Mouse (Mus musculus): ENCODE results near the gene 1700088E04Rik. TPM values are rescaled to one million over a fixed set of nuclear protein-coding genes. Genes with fewer than 3 reads are reported as not detected.
A peak's percentile ranks its signal among the peaks of the same experiment; 100 is the strongest.

Gene 1700088E04Rik
- polyA plus RNA-seq, 1 experiment from 2014 or later, result 4.5 TPM

DNA sequence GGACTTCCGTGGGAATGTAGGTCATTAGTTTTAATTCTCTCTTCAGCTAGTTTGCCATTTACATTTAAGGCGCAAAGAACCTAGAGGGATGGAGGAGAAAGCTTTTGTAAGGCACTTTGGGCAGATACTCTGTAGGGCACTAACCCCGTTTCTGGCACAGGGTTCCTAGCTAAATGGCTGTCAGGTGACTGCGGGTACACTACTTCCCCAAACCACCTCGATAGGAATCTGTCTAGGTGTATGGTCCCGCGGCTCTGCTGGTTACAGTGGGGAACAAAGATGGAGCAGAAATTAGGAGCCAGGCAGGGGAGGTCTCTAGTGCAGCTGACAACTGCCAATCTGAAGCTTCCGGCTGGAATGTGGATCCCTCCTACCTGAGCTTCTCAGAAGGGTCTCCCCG lies 31.0 kb downstream of the 1700088E04Rik start:
- Histone ChIP-seq H3K27ac (0 out of 2 replicates have a peak overlapping the region, but pooled peaks have one; percentile 29), H3K36me3 (0 out of 2 replicates have a peak, but pooled peaks cover 6% of the 10 kb centered on the region), H3K9ac (peak overlapping the region; percentile 87; the same call in 1 of the 2 replicates), H3K4me3 (replicated peaks) (peak overlapping the region; percentile 94), H3K9me3 (no peaks in the 10 kb centered on the region), H3K4me2 (replicated peaks) (peak overlapping the region; percentile 94), H3K4me1 (replicated peaks) (peaks cover 32% of the 10 kb centered on the region), H3K27me3 (replicated peaks) (no peaks in the 10 kb centered on the region)
- ATAC-seq, result no peak
- WGBS, result 24% methylated on average over 9 of the region's 9 CpGs

DNA sequence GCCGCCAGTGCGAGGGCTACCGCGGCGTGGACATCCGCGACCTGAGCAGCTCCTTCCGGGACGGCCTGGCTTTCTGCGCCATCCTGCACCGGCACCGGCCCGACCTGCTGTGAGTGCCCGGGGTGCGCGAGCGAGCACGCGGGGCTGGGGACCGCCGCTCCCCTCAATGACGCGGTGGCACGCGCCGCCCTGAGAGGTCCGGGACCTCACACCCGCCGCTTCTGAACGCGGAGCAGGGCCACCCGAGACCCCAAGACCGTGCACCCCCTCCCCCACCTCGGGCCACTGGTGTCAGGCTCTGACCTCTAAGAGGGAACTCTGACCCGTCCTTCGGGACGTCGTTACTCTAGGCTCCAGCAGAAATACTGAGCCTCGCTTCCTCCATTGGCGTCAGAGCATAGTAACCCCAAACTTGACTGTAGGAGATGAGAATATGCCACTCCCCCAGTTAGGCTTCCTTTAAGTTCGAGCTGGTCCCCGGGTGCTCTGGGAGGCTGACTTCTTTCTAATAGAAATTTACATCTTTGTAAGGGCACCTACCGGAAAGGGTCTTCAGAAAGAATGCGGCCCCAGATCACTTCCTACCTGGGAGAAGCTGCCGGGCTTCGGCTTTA lies 31.6 kb downstream of the 1700088E04Rik start:
- WGBS, result under 1% methylated on average over 46 of the region's 46 CpGs
- H3K27ac ChIP-seq, result peak overlapping the region; percentile 84
- peak; percentile 69 for ATAC-seq

DNA sequence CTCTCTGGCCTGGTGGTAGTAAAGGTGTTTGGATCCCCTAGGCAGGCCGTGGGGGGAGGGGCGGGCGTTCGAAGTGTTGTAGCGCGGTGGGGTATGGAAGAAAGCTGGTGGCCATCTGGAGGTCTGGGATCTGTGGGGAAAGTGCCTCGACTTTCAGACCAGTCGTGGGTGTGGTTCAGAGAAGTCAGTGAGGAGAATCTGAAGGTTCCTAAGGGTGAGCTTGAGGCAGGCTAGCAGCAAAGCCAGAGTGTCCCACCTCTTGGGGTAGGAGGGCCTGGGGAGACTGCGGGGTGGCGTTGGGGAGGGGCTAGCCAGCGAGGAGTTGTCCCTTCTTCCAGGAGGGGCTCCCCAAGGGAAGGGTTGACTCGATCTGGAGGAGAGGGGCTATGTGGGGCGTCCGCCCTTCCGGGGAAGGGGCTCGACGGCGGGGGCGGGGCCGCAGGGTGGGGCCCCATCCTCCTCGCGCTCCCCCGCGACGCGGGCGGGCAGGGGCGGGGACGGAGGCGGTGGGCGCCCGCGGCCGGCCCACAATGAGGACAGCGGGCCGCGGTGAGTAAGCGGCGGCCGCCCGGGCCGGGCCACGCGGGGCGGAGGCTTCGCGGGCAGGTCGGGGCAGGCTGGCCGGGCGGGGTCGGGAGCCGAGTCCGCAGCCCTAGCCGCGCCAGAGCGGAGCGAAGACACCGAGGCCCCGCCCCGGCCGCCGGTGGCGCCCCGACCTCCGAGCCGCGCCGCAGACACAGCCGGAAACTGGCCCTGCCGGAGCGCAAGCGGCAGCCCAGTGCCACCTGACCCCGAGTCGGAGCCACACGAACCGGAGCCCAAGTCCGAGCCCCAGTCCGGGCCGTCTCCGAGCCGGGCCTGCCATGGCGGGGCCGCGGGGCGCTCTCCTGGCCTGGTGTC lies 32.4 kb downstream of the 1700088E04Rik start, which contains the start of gene Micall1:
TSS of gene Micall1 (plus strand) at position 478 of the 900 bp plus-strand sequence.
- Histone ChIP-seq H3K36me3 (0 out of 2 replicates have a peak, but pooled peaks cover 3% of the 10 kb centered on the region), H3K9ac (peak within 1 kb of the TSS; percentile 87), H3K27me3 (replicated peaks) (no peaks in the 10 kb centered on the region), H3K4me2 (replicated peaks) (peak within 1 kb of the TSS; percentile 94), H3K4me1 (replicated peaks) (peaks cover 32% of the 10 kb centered on the region), H3K9me3 (no peaks in the 10 kb centered on the region), H3K4me3 (replicated peaks) (peak within 1 kb of the TSS; percentile 94), H3K27ac (peak within 1 kb of the TSS; percentile 84)
- peak; percentile 89 for ATAC-seq
- 2% methylated on average over 52 of the region's 85 CpGs for WGBS

More for the DNA sequence above, 31.6 kb downstream of the 1700088E04Rik start:
- Histone ChIP-seq H3K9ac (peak overlapping the region; percentile 87), H3K36me3 (0 out of 2 replicates have a peak, but pooled peaks cover 6% of the 10 kb centered on the region), H3K4me2 (replicated peaks) (peak overlapping the region; percentile 94), H3K4me3 (replicated peaks) (peak overlapping the region; percentile 94), H3K9me3 (no peaks in the 10 kb centered on the region), H3K27me3 (replicated peaks) (no peaks in the 10 kb centered on the region), H3K4me1 (replicated peaks) (peaks cover 32% of the 10 kb centered on the region)

DNA sequence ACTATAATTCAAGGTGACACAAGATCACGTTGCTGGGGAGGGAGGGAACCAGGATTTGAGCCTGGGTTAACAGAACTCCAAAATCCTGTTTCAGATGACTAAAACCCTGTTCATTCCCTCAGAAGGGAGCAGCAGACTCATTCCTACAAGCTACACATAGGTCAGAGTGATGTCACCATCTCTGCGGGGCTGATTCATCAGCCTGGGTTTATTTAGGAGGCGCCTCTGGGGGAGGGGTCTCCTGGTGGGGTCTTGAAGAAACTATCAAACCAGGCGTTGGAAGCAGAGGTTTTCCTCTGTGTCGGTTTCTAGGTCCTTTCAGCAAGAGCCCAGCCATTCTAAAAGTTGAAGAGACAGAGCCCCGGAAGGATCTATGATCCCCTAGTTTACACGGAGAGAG lies 33.1 kb downstream of the 1700088E04Rik start:
- Histone ChIP-seq H3K27ac (peak overlapping the region; percentile 84), H3K4me3 (replicated peaks) (peak overlapping the region; percentile 94; the same call in 1 of the 2 replicates), H3K4me2 (replicated peaks) (peak overlapping the region; percentile 94), H3K27me3 (replicated peaks) (no peaks in the 10 kb centered on the region), H3K36me3 (0 out of 2 replicates have a peak, but pooled peaks cover 3% of the 10 kb centered on the region), H3K4me1 (replicated peaks) (peaks cover 32% of the 10 kb centered on the region), H3K9me3 (no peaks in the 10 kb centered on the region), H3K9ac (0 out of 2 replicates have a peak overlapping the region, but pooled peaks have one; percentile 87)
- WGBS, result 15% methylated on average over 7 of the region's 7 CpGs
- ATAC-seq, result no peak

DNA sequence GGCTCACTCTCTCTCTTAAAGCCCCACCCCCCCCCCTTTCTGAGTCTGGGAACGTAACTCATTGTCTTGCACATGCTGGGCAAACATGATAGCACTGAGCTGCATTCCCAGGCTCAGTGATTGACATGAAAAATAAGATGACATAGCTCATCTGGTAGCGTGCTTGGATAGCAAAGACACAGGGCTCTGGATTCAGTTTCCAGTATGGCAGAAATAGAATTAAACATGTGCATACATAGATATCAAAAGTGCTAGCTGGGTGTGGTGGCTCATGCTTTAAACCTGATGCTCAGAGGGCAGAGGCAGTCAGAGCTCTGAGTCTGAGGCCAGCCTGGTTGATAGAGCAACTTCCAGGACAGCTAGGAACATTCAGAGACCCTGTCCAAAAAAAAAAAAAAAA lies 35.2 kb downstream of the 1700088E04Rik start:
- Histone ChIP-seq H3K4me2 (replicated peaks) (no peak overlapping the region), H3K4me3 (replicated peaks) (no peak overlapping the region), H3K36me3 (no peaks in the 10 kb centered on the region), H3K27me3 (replicated peaks) (no peaks in the 10 kb centered on the region), H3K9me3 (no peaks in the 10 kb centered on the region), H3K9ac (no peak overlapping the region), H3K4me1 (replicated peaks) (peaks cover 23% of the 10 kb centered on the region; the same call in 1 of the 2 replicates), H3K27ac (no peak overlapping the region)
- WGBS, result 58% methylated on average over 2 of the region's 2 CpGs
- no peak for ATAC-seq

DNA sequence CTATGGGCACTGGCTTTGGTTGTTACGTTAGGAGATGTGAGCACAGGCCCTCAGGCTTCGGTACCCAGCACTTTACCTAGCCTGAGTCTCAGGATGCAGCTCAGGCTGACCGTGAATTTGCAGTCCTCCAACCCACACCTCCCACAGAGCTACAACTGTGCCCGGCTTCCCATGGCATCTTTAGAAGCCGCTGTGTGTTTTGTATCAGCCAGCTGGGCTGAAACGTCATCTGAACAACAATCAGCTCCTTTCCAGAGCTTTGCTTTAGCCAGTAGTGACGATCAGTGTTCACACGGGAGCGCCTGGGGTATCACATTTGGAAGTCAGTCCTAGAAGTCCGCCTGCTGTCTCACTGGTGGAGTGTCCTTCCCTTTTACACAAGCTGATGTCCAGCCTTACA lies 37.8 kb downstream of the 1700088E04Rik start:
- Histone ChIP-seq H3K9me3 (no peaks in the 10 kb centered on the region), H3K4me3 (replicated peaks) (no peak overlapping the region), H3K36me3 (no peaks in the 10 kb centered on the region), H3K4me2 (replicated peaks) (no peak overlapping the region), H3K27ac (no peak overlapping the region), H3K27me3 (replicated peaks) (no peaks in the 10 kb centered on the region), H3K9ac (no peak overlapping the region), H3K4me1 (replicated peaks) (peaks cover 8% of the 10 kb centered on the region)
- ATAC-seq, result no peak
- WGBS, result 74% methylated on average over 10 of the region's 10 CpGs

DNA sequence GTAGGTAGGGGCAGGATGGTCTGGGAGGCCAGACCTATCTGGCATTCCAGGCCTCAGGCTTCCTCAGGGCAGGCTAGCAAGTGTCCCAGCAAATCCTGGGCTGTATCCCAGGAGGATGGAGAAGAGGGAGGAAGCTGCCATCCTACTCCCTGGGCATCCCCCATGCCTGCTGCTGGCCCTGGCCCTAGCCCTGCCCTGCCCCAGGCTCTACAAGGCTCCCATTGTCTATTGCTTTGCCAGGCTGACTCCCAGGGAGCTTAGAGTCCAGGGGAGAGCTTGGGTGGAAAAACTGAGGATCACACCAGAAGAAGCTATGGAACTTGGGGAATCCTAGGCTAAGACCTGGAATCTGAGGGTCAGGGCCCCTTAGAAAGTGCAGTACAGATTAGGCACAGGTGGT lies 39.5 kb downstream of the 1700088E04Rik start:
- H3K4me3 ChIP-seq (replicated peaks), result no peak overlapping the region
- no peak overlapping the region for H3K4me2 ChIP-seq (replicated peaks)
- H3K9ac ChIP-seq, result no peak overlapping the region
- no peaks in the 10 kb centered on the region for H3K27me3 ChIP-seq (replicated peaks)
- H3K27ac ChIP-seq, result no peak overlapping the region
- no peaks in the 10 kb centered on the region for H3K9me3 ChIP-seq
- H3K36me3 ChIP-seq, result no peaks in the 10 kb centered on the region
- ATAC-seq, result no peak
- H3K4me1 ChIP-seq (replicated peaks), result peaks cover 16% of the 10 kb centered on the region

DNA sequence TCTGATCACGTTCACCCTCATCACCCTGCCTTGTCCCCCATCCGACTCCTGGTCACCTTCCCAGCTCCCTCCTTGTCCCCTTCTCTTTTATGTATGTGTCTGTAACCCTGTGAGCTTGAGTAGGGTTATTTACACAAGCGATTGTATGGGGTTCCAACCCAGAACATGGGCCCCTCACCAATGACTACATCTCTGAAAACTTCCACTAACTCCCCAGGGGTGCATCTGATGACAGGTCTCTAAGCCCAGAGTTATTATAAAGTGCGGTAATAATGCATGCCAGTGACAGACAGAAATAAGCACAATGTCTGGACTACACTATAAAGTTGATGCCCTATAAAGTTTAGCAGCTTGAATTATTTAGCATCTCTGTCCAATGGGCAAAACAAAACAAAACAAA lies 40.7 kb downstream of the 1700088E04Rik start:
- Histone ChIP-seq H3K4me2 (replicated peaks) (no peak overlapping the region), H3K4me3 (replicated peaks) (no peak overlapping the region), H3K27ac (no peak overlapping the region), H3K4me1 (replicated peaks) (peaks cover 20% of the 10 kb centered on the region), H3K27me3 (replicated peaks) (no peaks in the 10 kb centered on the region), H3K9me3 (no peaks in the 10 kb centered on the region), H3K36me3 (no peaks in the 10 kb centered on the region; the same call in 1 of the 2 replicates), H3K9ac (no peak overlapping the region)
- 82% methylated on average over 4 of the region's 4 CpGs for WGBS
- ATAC-seq, result no peak

DNA sequence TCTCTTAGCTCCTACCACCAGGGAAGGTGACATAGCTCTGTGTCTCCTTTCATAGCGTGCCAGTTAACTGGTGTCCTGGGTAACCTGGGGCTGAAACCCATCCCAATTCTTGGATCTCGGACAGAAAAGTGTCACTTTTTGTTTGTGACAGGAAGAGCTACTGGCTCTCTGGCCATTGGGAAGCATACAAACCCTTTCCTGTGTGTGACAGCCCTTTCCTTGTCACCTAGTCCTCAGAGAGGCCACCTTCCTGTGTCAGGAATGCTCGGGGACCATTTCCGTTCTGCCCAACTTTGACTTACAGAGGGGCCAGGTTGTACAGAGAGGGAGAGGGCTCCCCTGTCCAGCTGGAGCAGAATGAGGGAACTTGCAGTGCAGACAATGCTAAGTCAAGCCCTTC lies 41.6 kb downstream of the 1700088E04Rik start:
- Histone ChIP-seq H3K36me3 (peaks cover 2% of the 10 kb centered on the region), H3K27ac (no peak overlapping the region), H3K4me1 (replicated peaks) (peaks cover 20% of the 10 kb centered on the region), H3K4me3 (replicated peaks) (no peak overlapping the region), H3K9ac (no peak overlapping the region), H3K4me2 (replicated peaks) (no peak overlapping the region), H3K27me3 (replicated peaks) (no peaks in the 10 kb centered on the region), H3K9me3 (no peaks in the 10 kb centered on the region)
- 81% methylated on average over 4 of the region's 4 CpGs for WGBS
- no peak for ATAC-seq

DNA sequence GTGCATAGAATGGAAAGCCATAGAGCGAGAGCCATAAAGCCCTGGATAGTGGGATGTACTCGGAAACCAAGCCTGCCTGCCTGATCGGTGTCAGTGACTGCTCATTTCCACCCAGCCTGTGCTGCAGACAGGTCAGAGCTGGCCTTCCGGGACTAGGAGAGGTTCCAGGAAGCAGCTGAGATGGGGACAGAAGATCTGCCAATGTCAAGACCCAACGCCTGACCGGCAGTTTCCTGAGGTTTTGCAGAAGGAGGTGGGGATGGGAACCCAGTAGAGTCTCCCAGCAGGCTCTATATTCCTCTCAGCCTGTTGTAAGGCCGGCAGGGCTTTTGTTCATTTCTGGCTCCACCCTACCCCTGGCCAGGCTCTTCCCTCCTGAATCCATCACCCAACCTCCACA lies 42.2 kb downstream of the 1700088E04Rik start:
- Histone ChIP-seq H3K36me3 (peaks cover 6% of the 10 kb centered on the region), H3K27ac (no peak overlapping the region; the same call in 1 of the 2 replicates), H3K9me3 (no peaks in the 10 kb centered on the region), H3K4me2 (replicated peaks) (no peak overlapping the region), H3K4me1 (replicated peaks) (peaks cover 20% of the 10 kb centered on the region), H3K9ac (no peak overlapping the region), H3K27me3 (replicated peaks) (no peaks in the 10 kb centered on the region), H3K4me3 (replicated peaks) (no peak overlapping the region)
- 56% methylated on average over 7 of the region's 7 CpGs for WGBS
- no peak for ATAC-seq

DNA sequence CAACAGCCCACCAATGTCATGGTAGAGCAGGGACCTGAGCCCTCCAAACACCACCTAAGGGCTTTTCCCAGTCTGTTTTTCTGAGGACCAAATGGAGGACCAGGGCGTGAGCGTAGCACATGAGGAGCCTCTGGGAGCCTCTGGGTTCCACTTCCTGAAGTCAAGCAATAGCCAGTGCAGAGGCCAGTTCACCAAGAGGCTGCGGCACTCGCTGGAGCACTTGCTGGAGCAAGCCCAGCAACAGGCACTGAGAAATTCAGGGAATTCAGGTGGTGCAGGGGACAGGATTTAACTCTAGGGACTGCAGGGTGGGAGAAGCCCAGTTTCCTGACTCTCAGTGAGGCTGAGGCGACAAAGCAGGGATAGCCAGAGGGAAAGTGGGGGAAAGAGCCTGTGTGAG lies 42.8 kb downstream of the 1700088E04Rik start:
- 67% methylated on average over 5 of the region's 5 CpGs for WGBS
- no peak overlapping the region for H3K9ac ChIP-seq

DNA sequence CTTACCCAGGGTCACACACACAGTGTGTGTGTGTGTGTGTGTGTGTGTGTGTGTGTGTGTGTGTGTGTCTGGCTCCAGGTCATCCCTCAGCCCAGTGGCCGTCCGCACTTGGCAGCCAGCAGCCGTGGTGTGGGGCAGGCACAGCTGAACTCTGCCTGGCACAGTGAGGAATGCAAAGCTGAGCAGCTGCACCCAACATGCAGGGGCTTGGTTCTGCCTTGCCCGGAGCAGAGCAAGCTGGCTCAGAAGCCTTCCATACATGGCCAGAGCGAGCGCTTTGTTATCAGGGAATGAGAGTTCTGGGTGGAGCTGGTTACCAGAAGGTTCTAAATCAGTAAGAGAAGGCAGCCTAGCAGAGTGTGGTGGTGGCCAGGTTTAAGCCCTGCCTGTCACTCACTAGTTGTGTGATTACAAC lies 43.4 kb downstream of the 1700088E04Rik start:
- peaks cover 10% of the 10 kb centered on the region for H3K36me3 ChIP-seq
- H3K27me3 ChIP-seq (replicated peaks), result no peaks in the 10 kb centered on the region
- H3K4me1 ChIP-seq (replicated peaks), result peaks cover 20% of the 10 kb centered on the region
- no peaks in the 10 kb centered on the region for H3K9me3 ChIP-seq
- no peak overlapping the region for H3K9ac ChIP-seq
- H3K4me3 ChIP-seq (replicated peaks), result no peak overlapping the region
- WGBS, result 26% methylated on average over 6 of the region's 6 CpGs
- no peak overlapping the region; the same call in 1 of the 2 replicates for H3K4me2 ChIP-seq (replicated peaks)
- peak; percentile 71 for ATAC-seq
- H3K27ac ChIP-seq, result peak overlapping the region; percentile 75

More for the DNA sequence above, 42.8 kb downstream of the 1700088E04Rik start:
- Histone ChIP-seq H3K27ac (peak overlapping the region; percentile 75), H3K4me2 (replicated peaks) (no peak overlapping the region), H3K36me3 (peaks cover 9% of the 10 kb centered on the region), H3K27me3 (replicated peaks) (no peaks in the 10 kb centered on the region), H3K9me3 (no peaks in the 10 kb centered on the region), H3K4me1 (replicated peaks) (peaks cover 20% of the 10 kb centered on the region), H3K4me3 (replicated peaks) (no peak overlapping the region)
- ATAC-seq, result no peak
